Mouse (Mus musculus) thymus, postnatal 0 days (tissue): ENCODE data around the gene Tmem132d. TPM values are rescaled to one million over a fixed set of nuclear protein-coding genes. Genes with fewer than 3 reads are reported as not detected.
"Not testable (repeated sequence)": the region's sequence is repeated elsewhere in the genome, so short reads cannot be mapped to it uniquely, and the experiment has no call there.

Source experiments
- DNase-seq: peaks from one replicate; pipeline ENCODE4 v3.0.0-alpha.2; 2015; ENCODE audit warnings: low spot score
- polyA plus RNA-seq: library from polyadenylated mRNA; unstranded; fragments of >200 nt; fragmentation: Nextera tagmentation; extraction: Ambion mirVana; gene quantifications from 2 replicates; pipeline ENCODE4 v1.2.1, GENCODE M21; 2015

The Tmem132d gene
- polyA plus RNA-seq, 1 experiment from 2014 or later = 0.07 TPM

GRCm38 (mm10) chr5:127806850-127807249 lies 626.0 kb downstream of the Tmem132d start:
- no peak for DNase-seq

DNA sequence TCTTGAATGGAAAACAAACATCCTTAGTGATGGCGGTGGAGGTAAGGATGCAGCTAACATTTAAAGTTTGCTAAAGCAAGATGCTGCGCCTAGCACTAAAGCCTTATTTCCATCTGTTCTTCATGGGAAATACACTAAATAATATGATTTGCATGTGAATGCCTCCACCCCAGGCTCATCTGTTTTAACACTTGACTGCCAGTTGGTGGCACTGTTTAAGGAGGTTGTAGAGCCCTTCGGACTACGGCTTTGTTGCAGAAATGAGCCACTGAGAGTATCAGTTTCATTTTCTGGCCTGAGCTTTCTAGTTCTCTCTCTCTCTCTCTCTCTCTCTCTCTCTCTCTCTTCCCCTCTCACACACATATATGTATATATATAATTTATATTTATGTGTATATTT lies 632.0 kb downstream of the Tmem132d start:
- DNase-seq = no peak

GRCm38 (mm10) chr5:127781221-127781620 lies 651.7 kb downstream of the Tmem132d start:
- DNase-seq = no peak

DNA sequence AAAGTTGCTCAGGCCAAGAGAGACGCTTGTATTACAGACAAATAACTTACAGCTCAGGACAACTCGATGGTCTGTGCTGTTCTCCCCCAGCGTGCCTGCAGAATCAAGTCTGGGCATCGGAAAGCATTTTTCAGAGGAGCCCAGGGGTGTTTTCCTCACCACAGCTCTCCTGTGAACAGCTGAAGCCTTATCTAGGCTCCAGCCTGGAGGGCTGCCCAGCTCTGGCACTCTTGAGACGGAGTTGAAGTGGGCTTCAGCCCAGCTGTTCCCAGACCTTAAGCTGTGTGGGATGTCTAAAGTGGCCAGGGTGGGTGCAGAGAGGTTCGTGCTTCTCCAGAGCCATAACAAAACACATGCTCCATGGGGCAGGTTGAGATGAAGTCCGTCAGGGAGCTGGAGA lies 657.1 kb downstream of the Tmem132d start:
- DNase-seq = no peak

GRCm38 (mm10) chr5:127758576-127758975 lies 674.3 kb downstream of the Tmem132d start:
- no peak for DNase-seq

- no peak for DNase-seq
Observed at GRCm38 (mm10) chr5:127756671-127757423, 676.0 kb downstream of the Tmem132d start.

- DNase-seq = no peak
Observed at GRCm38 (mm10) chr5:127756011-127756410, 676.9 kb downstream of the Tmem132d start.

DNA sequence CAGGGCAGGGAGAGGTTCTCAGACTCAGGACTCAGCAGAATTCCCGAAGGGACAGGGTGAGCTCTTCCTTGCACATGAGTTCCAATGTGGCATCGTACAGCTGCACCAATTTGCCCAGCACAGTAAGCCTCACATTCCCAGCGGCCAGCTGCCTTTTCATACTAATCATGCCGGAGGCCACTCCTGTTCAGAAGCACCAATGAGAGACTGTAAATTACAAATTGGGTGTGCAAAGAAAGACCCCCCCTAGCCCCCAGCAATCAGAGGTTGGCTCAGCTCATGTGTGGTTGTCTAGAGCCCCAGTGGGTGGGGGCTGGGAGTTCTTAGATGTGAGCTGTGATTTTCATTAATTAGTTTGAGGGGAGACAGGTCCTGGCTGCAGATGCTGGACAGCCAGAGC lies 677.3 kb downstream of the Tmem132d start:
- DNase-seq = no peak

GRCm38 (mm10) chr5:127751262-127751975 lies 681.5 kb downstream of the Tmem132d start:
- no peak for DNase-seq

GRCm38 (mm10) chr5:127749540-127749939 lies 683.3 kb downstream of the Tmem132d start:
- DNase-seq = not testable (repeated sequence)

DNA sequence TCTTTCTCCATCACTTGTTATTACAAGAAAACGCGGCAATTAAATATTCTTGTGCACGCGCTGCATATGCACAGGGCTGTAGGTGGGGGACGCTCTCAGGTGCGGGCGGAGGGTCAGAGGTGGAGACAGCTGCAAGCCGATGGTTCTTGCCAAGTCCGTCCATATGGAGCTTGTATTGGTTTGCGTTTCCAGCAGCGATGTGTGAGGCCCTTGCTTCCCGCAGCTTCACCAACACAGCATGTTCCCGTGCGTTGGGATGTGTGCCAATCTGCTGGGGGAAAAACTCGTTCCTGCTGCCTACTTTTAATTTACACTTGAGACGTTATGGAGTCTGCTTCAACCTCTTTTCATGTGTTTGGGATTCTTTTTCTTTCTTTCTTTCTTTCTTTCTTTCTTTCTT lies 691.5 kb downstream of the Tmem132d start:
- DNase-seq = no peak

Other genes with a start within 250 kb of the Tmem132d start
- 3.1 TPM in 2 replicates for gene Fzd10, start 167.8 kb upstream of the Tmem132d start, polyA plus RNA-seq